Mouse (Mus musculus) embryonic fibroblast, embryonic 13.5 days (primary cell): ENCODE measurements around the gene Fhdc1. TPM values are rescaled to one million over a fixed set of nuclear protein-coding genes. Genes with fewer than 3 reads are reported as not detected.

Experiments used
- H3K27ac ChIP-seq: 2 replicates; pipeline ENCODE4 v1.5.1; 2012; ENCODE audit warnings: low read length, control low read depth, inconsistent platforms; ENCODE audit not compliant: insufficient read depth
- H3K4me1 ChIP-seq: 2 replicates; pipeline ENCODE4 v1.6.1; 2011; ENCODE audit warnings: low read length; ENCODE audit not compliant: control insufficient read depth, insufficient read depth
- H3K4me3 ChIP-seq: 2 replicates; pipeline ENCODE4 v1.5.1; 2011; ENCODE audit warnings: mild to moderate bottlenecking, control low read depth, low read length; ENCODE audit not compliant: insufficient read depth
- CTCF ChIP-seq: IDR thresholded peaks from 2 replicates; pipeline ENCODE4 v1.5.1; 2011; ENCODE audit warnings: mild to moderate bottlenecking, control low read depth, low read length, moderate library complexity, borderline replicate concordance; ENCODE audit not compliant: insufficient read depth
- POLR2A ChIP-seq: IDR thresholded peaks from 2 replicates; pipeline ENCODE4 v1.6.1; 2011; ENCODE audit warnings: low read depth, mild to moderate bottlenecking, control low read depth, low read length, moderate library complexity
- polyA plus RNA-seq: library from polyadenylated mRNA; stranded (reverse); fragments of >200 nt; gene quantifications from 2 replicates; pipeline ENCODE4 v1.2.4, GENCODE M21; 2011; ENCODE audit warnings: low read depth; ENCODE audit not compliant: missing spikeins, insufficient read length

Gene Fhdc1
- 9.7 and 13.2 TPM in 2 replicates for polyA plus RNA-seq

- Histone ChIP-seq H3K27ac (no peak within 1 kb of the TSS), H3K4me3 (peak within 1 kb of the TSS; percentile 69), H3K4me1 (0 out of 2 replicates have a peak, but pooled peaks cover 4% of the 10 kb centered on the region)
- TF ChIP-seq POLR2A (0 out of 2 replicates have a peak, but pooled peaks have one; percentile 14), CTCF (no peak)
Observed at GRCm38 (mm10) chr3:84480006-84480897, at the start of gene Fhdc1. Gene Fhdc1, minus strand, starts transcription at chr3:84480429.

- peaks cover 4% of the 10 kb centered on the region for H3K4me1 ChIP-seq
- H3K4me3 ChIP-seq, result no peak overlapping the region
- no peak overlapping the region for H3K27ac ChIP-seq
- TF ChIP-seq POLR2A, result no peak
- no peak for TF ChIP-seq CTCF
Observed at GRCm38 (mm10) chr3:84529021-84529420, 48.8 kb upstream of the Fhdc1 start.

DNA sequence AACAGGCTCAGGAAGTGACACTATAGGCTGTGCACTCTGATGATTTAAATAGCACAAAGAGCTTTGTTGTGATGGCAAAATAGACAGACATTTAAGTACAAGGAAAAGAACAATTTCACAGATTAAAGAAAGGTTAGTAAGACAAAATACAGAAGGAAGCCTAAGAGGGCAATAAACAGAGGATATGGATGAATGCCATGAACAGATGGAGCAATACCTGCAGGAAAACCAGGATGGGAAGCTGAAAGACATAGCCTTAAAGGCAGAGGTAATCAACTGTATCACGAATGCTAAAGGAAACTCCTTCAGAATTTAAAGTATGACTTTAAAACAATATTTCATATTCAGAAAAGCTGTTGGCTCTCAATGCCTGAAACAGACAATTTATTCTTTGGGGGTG, 44.7 kb upstream of the Fhdc1 start:
- H3K27ac ChIP-seq, result no peak overlapping the region
- no peak overlapping the region for H3K4me3 ChIP-seq
- peaks cover 4% of the 10 kb centered on the region for H3K4me1 ChIP-seq
- no peak for TF ChIP-seq POLR2A
- TF ChIP-seq CTCF, result no peak

- TF ChIP-seq CTCF, result no peak
- Histone ChIP-seq H3K27ac (no peak overlapping the region), H3K4me1 (no peaks in the 10 kb centered on the region), H3K4me3 (no peak overlapping the region)
Observed at GRCm38 (mm10) chr3:84516163-84516562, 35.9 kb upstream of the Fhdc1 start.

- H3K4me3 ChIP-seq, result no peak overlapping the region
- H3K4me1 ChIP-seq, result no peaks in the 10 kb centered on the region
- no peak overlapping the region for H3K27ac ChIP-seq
- TF ChIP-seq POLR2A, result no peak
- TF ChIP-seq CTCF, result no peak
Observed at GRCm38 (mm10) chr3:84512774-84513515, 32.7 kb upstream of the Fhdc1 start.

DNA sequence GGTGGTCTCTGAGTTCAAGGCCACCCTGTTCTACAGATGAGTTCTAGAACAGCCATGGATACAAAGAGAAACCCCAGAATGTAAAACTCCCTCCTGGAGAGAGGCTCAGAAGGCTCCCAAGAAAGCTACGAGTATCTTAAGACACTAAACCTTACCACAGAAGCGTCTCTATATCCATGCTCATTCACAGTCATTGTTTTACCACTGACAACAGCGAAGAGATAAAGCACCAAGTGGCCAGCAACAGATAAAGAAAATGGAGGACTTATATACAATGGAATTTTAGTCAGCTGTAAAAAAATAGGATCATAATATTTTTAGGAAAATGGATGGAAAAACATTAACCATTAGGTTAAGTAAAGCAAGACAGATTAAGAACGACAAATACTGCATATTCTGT, 25.0 kb upstream of the Fhdc1 start:
- TF ChIP-seq CTCF, result no peak
- Histone ChIP-seq H3K4me3 (no peak overlapping the region), H3K4me1 (no peaks in the 10 kb centered on the region), H3K27ac (no peak overlapping the region)

DNA sequence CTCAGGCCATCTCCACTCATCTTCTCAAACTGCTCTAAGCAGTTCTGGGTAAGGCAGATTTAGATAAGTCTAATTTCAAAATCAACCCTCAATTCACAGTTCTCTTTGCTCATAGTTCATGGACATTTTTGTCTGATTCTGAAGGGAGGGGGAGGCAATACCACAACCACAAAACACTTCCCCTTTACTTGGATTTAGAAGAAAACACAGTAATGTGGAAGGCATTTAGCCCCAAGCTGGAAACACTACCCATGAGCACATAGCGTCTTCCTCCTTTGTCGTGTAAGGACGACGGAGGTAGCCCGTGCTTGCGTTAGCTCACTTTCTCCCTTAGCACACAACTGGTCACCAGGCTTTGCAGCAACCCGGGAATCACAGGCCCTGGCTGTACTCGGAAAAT, 24.1 kb upstream of the Fhdc1 start:
- TF ChIP-seq CTCF, result no peak
- no peak for TF ChIP-seq POLR2A
- H3K4me1 ChIP-seq, result no peaks in the 10 kb centered on the region
- H3K27ac ChIP-seq, result no peak overlapping the region
- no peak overlapping the region for H3K4me3 ChIP-seq

GRCm38 (mm10) chr3:84502101-84502500, 21.9 kb upstream of the Fhdc1 start:
- no peaks in the 10 kb centered on the region for H3K4me1 ChIP-seq
- no peak overlapping the region for H3K4me3 ChIP-seq
- H3K27ac ChIP-seq, result no peak overlapping the region
- TF ChIP-seq CTCF (no peak), POLR2A (no peak)

GRCm38 (mm10) chr3:84500491-84500890, 20.3 kb upstream of the Fhdc1 start:
- Histone ChIP-seq H3K4me1 (no peaks in the 10 kb centered on the region), H3K27ac (no peak overlapping the region), H3K4me3 (no peak overlapping the region)
- TF ChIP-seq CTCF, result no peak

DNA sequence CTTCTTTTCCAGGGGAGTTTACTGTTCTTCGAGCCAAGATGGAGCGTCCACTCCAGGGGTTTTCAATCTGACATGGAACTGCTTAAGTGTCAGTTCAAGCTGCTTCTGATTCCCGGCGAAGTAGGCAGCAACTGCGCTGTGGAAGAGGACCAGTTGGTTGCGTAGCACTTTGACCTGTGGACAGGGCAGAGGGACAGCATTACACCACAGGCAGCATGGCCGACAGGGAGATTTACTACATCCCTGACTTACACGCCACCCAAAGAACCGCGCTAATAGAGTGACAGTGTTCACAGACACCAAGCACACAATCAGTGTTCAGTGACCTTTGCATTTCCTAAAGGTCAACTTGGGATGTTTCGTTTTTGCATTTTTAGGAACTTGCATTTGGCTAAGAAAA, 17.5 kb upstream of the Fhdc1 start:
- no peak overlapping the region for H3K27ac ChIP-seq
- no peak for TF ChIP-seq POLR2A
- no peaks in the 10 kb centered on the region for H3K4me1 ChIP-seq
- no peak overlapping the region for H3K4me3 ChIP-seq
